Mouse (Mus musculus): ENCODE results near the gene Krtap4-8. TPM values are rescaled to one million over a fixed set of nuclear protein-coding genes. Genes with fewer than 3 reads are reported as not detected.

The Krtap4-8 gene
- polyA plus RNA-seq, 1 experiment from 2014 or later: not detected

DNA sequence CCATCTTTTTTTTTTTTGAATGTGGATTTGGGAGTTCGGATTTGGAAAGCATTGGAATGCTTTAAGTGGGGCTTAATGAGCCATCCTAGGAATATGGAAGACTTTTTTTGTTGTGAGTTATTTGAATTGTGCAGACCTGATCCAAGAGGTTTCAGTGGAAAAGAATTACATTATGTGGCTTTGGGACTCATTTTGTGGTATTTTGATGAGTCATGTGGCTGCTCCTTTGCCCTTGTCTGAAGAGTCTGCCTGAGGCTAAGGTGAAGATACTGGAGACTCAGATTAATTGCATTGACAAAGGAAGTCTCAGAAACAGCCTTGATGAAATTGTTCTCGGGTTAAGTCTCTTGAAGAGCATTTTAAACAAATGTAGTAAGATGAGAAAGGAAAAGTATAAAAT lies 12.1 kb downstream of the Krtap4-8 start:
- Histone ChIP-seq H3K36me3 (ENCODE audit: control insufficient read depth, insufficient read depth, low read length) (no peaks in the 10 kb centered on the region), H3K9ac (replicated peaks; ENCODE audit: low read depth, low read length) (no peak overlapping the region), H3K9me3 (ENCODE audit: control insufficient read depth, low read length) (no peaks in the 10 kb centered on the region), H3K4me2 (ENCODE audit: low read depth, low read length) (no peak overlapping the region), H3K4me1 (ENCODE audit: control insufficient read depth, insufficient read depth, low read length) (no peaks in the 10 kb centered on the region), H3K27me3 (ENCODE audit: control insufficient read depth, insufficient read depth, low read length) (no peaks in the 10 kb centered on the region), H3K27ac (ENCODE audit: low read depth, low read length) (no peak overlapping the region), H3K4me3 (ENCODE audit: low read depth, low read length) (no peak overlapping the region)
- 88% methylated on average over 2 of the region's 2 CpGs for WGBS
- ATAC-seq (ENCODE audit: low read depth): no peak

- Histone ChIP-seq H3K27ac (ENCODE audit: low read depth, low read length) (no peak overlapping the region), H3K4me2 (ENCODE audit: low read depth, low read length) (no peak overlapping the region), H3K36me3 (ENCODE audit: control insufficient read depth, insufficient read depth, low read length) (no peaks in the 10 kb centered on the region), H3K4me3 (ENCODE audit: low read depth, low read length) (no peak overlapping the region), H3K4me1 (ENCODE audit: control insufficient read depth, insufficient read depth, low read length) (no peaks in the 10 kb centered on the region), H3K9ac (replicated peaks; ENCODE audit: low read depth, low read length) (no peak overlapping the region), H3K27me3 (ENCODE audit: control insufficient read depth, insufficient read depth, low read length) (no peaks in the 10 kb centered on the region), H3K9me3 (ENCODE audit: control insufficient read depth, low read length) (no peaks in the 10 kb centered on the region)
- 89% methylated on average over 1 of the region's 1 CpGs for WGBS
- no peak for ATAC-seq (ENCODE audit: low read depth)
These were observed 21.6 kb downstream of the Krtap4-8 start for GRCm38 (mm10) chr11:99758877-99759276.

DNA sequence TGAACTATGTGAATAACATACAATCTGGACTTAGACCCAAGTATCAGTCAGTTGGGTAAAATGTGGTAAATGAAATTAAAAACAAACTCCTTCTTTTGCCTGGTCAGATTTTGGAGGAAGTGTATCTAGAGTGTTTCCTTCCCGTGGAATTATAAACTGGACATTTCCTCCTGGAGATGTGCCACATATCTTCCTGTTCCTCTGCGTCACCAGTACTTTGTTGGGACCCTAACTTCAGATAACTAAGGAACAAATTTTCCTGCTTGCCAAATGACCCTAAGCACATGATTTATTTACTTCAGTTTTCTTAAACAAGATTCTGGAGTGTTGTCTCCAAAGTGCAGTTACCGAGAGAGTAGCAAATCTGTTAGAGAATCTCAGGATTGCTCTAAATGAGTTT lies 36.5 kb downstream of the Krtap4-8 start:
- H3K36me3 ChIP-seq (ENCODE audit: control insufficient read depth, insufficient read depth, low read length): no peaks in the 10 kb centered on the region
- no peak overlapping the region for H3K4me3 ChIP-seq (ENCODE audit: low read depth, low read length)
- H3K9me3 ChIP-seq (ENCODE audit: control insufficient read depth, low read length): no peaks in the 10 kb centered on the region
- H3K27me3 ChIP-seq (ENCODE audit: control insufficient read depth, insufficient read depth, low read length): no peaks in the 10 kb centered on the region
- 91% methylated on average over 3 of the region's 3 CpGs for WGBS
- H3K4me1 ChIP-seq (ENCODE audit: control insufficient read depth, insufficient read depth, low read length): no peaks in the 10 kb centered on the region
- ATAC-seq (ENCODE audit: low read depth): no peak
- H3K27ac ChIP-seq (ENCODE audit: low read depth, low read length): no peak overlapping the region
- H3K4me2 ChIP-seq (ENCODE audit: low read depth, low read length): no peak overlapping the region
- H3K9ac ChIP-seq (replicated peaks; ENCODE audit: low read depth, low read length): no peak overlapping the region

GRCm38 (mm10) chr11:99734190-99734589 lies 46.3 kb downstream of the Krtap4-8 start, which contains the start of gene Gm14180:
Gm14180 (minus strand) TSS chr11:99734290.
- H3K9ac ChIP-seq (replicated peaks; ENCODE audit: low read depth, low read length): no peak within 1 kb of the TSS
- H3K36me3 ChIP-seq (ENCODE audit: control insufficient read depth, insufficient read depth, low read length): no peaks in the 10 kb centered on the region
- no peak for ATAC-seq (ENCODE audit: low read depth)
- no peak within 1 kb of the TSS for H3K4me3 ChIP-seq (ENCODE audit: low read depth, low read length)
- WGBS: 72% methylated on average over 2 of the region's 2 CpGs
- no peaks in the 10 kb centered on the region for H3K27me3 ChIP-seq (ENCODE audit: control insufficient read depth, insufficient read depth, low read length)
- no peak within 1 kb of the TSS for H3K4me2 ChIP-seq (ENCODE audit: low read depth, low read length)
- H3K4me1 ChIP-seq (ENCODE audit: control insufficient read depth, insufficient read depth, low read length): no peaks in the 10 kb centered on the region
- no peak within 1 kb of the TSS for H3K27ac ChIP-seq (ENCODE audit: low read depth, low read length)
- H3K9me3 ChIP-seq (ENCODE audit: control insufficient read depth, low read length): no peaks in the 10 kb centered on the region

Other genes starting within 250 kb of the Krtap4-8 start
- gene Krt40, start 237.5 kb downstream of the Krtap4-8 start, polyA plus RNA-seq (2014; fragmentation: Nextera tagmentation; extraction: Ambion mirVana): not detected in 2 replicates
- gene Krtap3-3, start 229.8 kb downstream of the Krtap4-8 start, polyA plus RNA-seq (2014; fragmentation: Nextera tagmentation; extraction: Ambion mirVana): not detected in 2 replicates
- gene Krtap3-2, start 223.9 kb downstream of the Krtap4-8 start, polyA plus RNA-seq (2014; fragmentation: Nextera tagmentation; extraction: Ambion mirVana): not detected in 2 replicates
- gene Gm11939, start 221.2 kb downstream of the Krtap4-8 start, polyA plus RNA-seq (2014; fragmentation: Nextera tagmentation; extraction: Ambion mirVana): not detected in 2 replicates
- gene Krtap3-1, start 214.1 kb downstream of the Krtap4-8 start, polyA plus RNA-seq (2014; fragmentation: Nextera tagmentation; extraction: Ambion mirVana): not detected in 2 replicates
- not detected in 2 replicates for gene Krtap1-5, start 199.7 kb downstream of the Krtap4-8 start, polyA plus RNA-seq (2014; fragmentation: Nextera tagmentation; extraction: Ambion mirVana)
- gene Krtap1-4, start 197.1 kb downstream of the Krtap4-8 start, polyA plus RNA-seq (2014; fragmentation: Nextera tagmentation; extraction: Ambion mirVana): not detected in 2 replicates
- not detected in 2 replicates for gene Krtap1-3, start 189.4 kb downstream of the Krtap4-8 start, polyA plus RNA-seq (2014; fragmentation: Nextera tagmentation; extraction: Ambion mirVana)
- not detected in 2 replicates for gene Krtap9-3, start 182.6 kb downstream of the Krtap4-8 start, polyA plus RNA-seq (2014; fragmentation: Nextera tagmentation; extraction: Ambion mirVana)
- not detected in 2 replicates for gene Gm11938, start 177.4 kb downstream of the Krtap4-8 start, polyA plus RNA-seq (2014; fragmentation: Nextera tagmentation; extraction: Ambion mirVana)
- gene Gm11937, start 170.5 kb downstream of the Krtap4-8 start, polyA plus RNA-seq (2014; fragmentation: Nextera tagmentation; extraction: Ambion mirVana): not detected in 2 replicates
- not detected in 2 replicates for gene Krtap2-4, start 165.9 kb downstream of the Krtap4-8 start, polyA plus RNA-seq (2014; fragmentation: Nextera tagmentation; extraction: Ambion mirVana)
- gene Gm11562, start 160.3 kb downstream of the Krtap4-8 start, polyA plus RNA-seq (2014; fragmentation: Nextera tagmentation; extraction: Ambion mirVana): not detected in 2 replicates
- not detected in 2 replicates for gene Krtap4-1, start 152.5 kb downstream of the Krtap4-8 start, polyA plus RNA-seq (2014; fragmentation: Nextera tagmentation; extraction: Ambion mirVana)
- gene Krtap4-2, start 145.6 kb downstream of the Krtap4-8 start, polyA plus RNA-seq (2014; fragmentation: Nextera tagmentation; extraction: Ambion mirVana): not detected in 2 replicates
- not detected in 2 replicates for gene Krtap4-7, start 136.6 kb downstream of the Krtap4-8 start, polyA plus RNA-seq (2014; fragmentation: Nextera tagmentation; extraction: Ambion mirVana)
- not detected in 2 replicates for gene Gm11555, start 130.5 kb downstream of the Krtap4-8 start, polyA plus RNA-seq (2014; fragmentation: Nextera tagmentation; extraction: Ambion mirVana)
- not detected in 2 replicates for gene Gm11563, start 121.7 kb downstream of the Krtap4-8 start, polyA plus RNA-seq (2014; fragmentation: Nextera tagmentation; extraction: Ambion mirVana)
- not detected in 2 replicates for gene Krtap4-6, start 114.7 kb downstream of the Krtap4-8 start, polyA plus RNA-seq (2014; fragmentation: Nextera tagmentation; extraction: Ambion mirVana)
- gene Gm14190, start 90.0 kb downstream of the Krtap4-8 start, polyA plus RNA-seq (2014; fragmentation: Nextera tagmentation; extraction: Ambion mirVana): not detected in 2 replicates
- gene Gm14180, start 46.4 kb downstream of the Krtap4-8 start, polyA plus RNA-seq (2014; fragmentation: Nextera tagmentation; extraction: Ambion mirVana): not detected in 2 replicates
- not detected in 2 replicates for gene Gm11595, start 7.8 kb downstream of the Krtap4-8 start, polyA plus RNA-seq (2014; fragmentation: Nextera tagmentation; extraction: Ambion mirVana)
- gene Krtap4-9, start 4.5 kb upstream of the Krtap4-8 start, polyA plus RNA-seq (2014; fragmentation: Nextera tagmentation; extraction: Ambion mirVana): not detected in 2 replicates
- gene Gm11596, start 12.8 kb upstream of the Krtap4-8 start, polyA plus RNA-seq (2014; fragmentation: Nextera tagmentation; extraction: Ambion mirVana): not detected in 2 replicates
- gene Gm11569, start 18.2 kb upstream of the Krtap4-8 start, polyA plus RNA-seq (2014; fragmentation: Nextera tagmentation; extraction: Ambion mirVana): not detected in 2 replicates
- gene Gm11554, start 23.7 kb upstream of the Krtap4-8 start, polyA plus RNA-seq (2014; fragmentation: Nextera tagmentation; extraction: Ambion mirVana): not detected in 2 replicates
- not detected in 2 replicates for gene Krtap4-13, start 29.2 kb upstream of the Krtap4-8 start, polyA plus RNA-seq (2014; fragmentation: Nextera tagmentation; extraction: Ambion mirVana)
- not detected in 2 replicates for gene Gm11564, start 35.0 kb upstream of the Krtap4-8 start, polyA plus RNA-seq (2014; fragmentation: Nextera tagmentation; extraction: Ambion mirVana)
- gene 2300003K06Rik, start 57.4 kb upstream of the Krtap4-8 start, polyA plus RNA-seq (2014; fragmentation: Nextera tagmentation; extraction: Ambion mirVana): not detected in 2 replicates
- gene Krtap4-16, start 70.9 kb upstream of the Krtap4-8 start, polyA plus RNA-seq (2014; fragmentation: Nextera tagmentation; extraction: Ambion mirVana): not detected in 2 replicates
- not detected in 2 replicates for gene Gm11568, start 77.2 kb upstream of the Krtap4-8 start, polyA plus RNA-seq (2014; fragmentation: Nextera tagmentation; extraction: Ambion mirVana)
- gene Gm11559, start 83.8 kb upstream of the Krtap4-8 start, polyA plus RNA-seq (2014; fragmentation: Nextera tagmentation; extraction: Ambion mirVana): not detected in 2 replicates
- not detected in 2 replicates for gene Krtap9-1, start 92.7 kb upstream of the Krtap4-8 start, polyA plus RNA-seq (2014; fragmentation: Nextera tagmentation; extraction: Ambion mirVana)
- not detected in 2 replicates for gene Gm11567, start 98.5 kb upstream of the Krtap4-8 start, polyA plus RNA-seq (2014; fragmentation: Nextera tagmentation; extraction: Ambion mirVana)
- gene Krtap31-1, start 127.2 kb upstream of the Krtap4-8 start, polyA plus RNA-seq (2014; fragmentation: Nextera tagmentation; extraction: Ambion mirVana): not detected in 2 replicates
- gene Gm11565, start 134.0 kb upstream of the Krtap4-8 start, polyA plus RNA-seq (2014; fragmentation: Nextera tagmentation; extraction: Ambion mirVana): not detected in 2 replicates
- gene Krtap31-2, start 155.6 kb upstream of the Krtap4-8 start, polyA plus RNA-seq (2014; fragmentation: Nextera tagmentation; extraction: Ambion mirVana): not detected in 2 replicates
- not detected in 2 replicates for gene Krtap9-5, start 167.8 kb upstream of the Krtap4-8 start, polyA plus RNA-seq (2014; fragmentation: Nextera tagmentation; extraction: Ambion mirVana)
- gene Krtap29-1, start 198.3 kb upstream of the Krtap4-8 start, polyA plus RNA-seq (2014; fragmentation: Nextera tagmentation; extraction: Ambion mirVana): not detected in 2 replicates
- gene Krtap16-1, start 205.9 kb upstream of the Krtap4-8 start, polyA plus RNA-seq (2014; fragmentation: Nextera tagmentation; extraction: Ambion mirVana): 0.24 TPM in 1 of 2 replicates, not detected in the other
- gene Krtap17-1, start 213.3 kb upstream of the Krtap4-8 start, polyA plus RNA-seq (2014; fragmentation: Nextera tagmentation; extraction: Ambion mirVana): 0.56 and 0.86 TPM in 2 replicates
- not detected in 2 replicates for gene Krt33a, start 235.5 kb upstream of the Krtap4-8 start, polyA plus RNA-seq (2014; fragmentation: Nextera tagmentation; extraction: Ambion mirVana)
- not detected in 2 replicates for gene Krt33b, start 249.2 kb upstream of the Krtap4-8 start, polyA plus RNA-seq (2014; fragmentation: Nextera tagmentation; extraction: Ambion mirVana)